Mouse (Mus musculus) cerebellum, postnatal 14 days (tissue): Measurements from ENCODE around the gene Epn2.

Experiments used
- DNase-seq, 2 experiments: peaks; one replicate each; pipeline ENCODE4 v3.0.0; 2021; ENCODE audit warnings: mixed read lengths in 2 of 2

The Epn2 gene

DNA sequence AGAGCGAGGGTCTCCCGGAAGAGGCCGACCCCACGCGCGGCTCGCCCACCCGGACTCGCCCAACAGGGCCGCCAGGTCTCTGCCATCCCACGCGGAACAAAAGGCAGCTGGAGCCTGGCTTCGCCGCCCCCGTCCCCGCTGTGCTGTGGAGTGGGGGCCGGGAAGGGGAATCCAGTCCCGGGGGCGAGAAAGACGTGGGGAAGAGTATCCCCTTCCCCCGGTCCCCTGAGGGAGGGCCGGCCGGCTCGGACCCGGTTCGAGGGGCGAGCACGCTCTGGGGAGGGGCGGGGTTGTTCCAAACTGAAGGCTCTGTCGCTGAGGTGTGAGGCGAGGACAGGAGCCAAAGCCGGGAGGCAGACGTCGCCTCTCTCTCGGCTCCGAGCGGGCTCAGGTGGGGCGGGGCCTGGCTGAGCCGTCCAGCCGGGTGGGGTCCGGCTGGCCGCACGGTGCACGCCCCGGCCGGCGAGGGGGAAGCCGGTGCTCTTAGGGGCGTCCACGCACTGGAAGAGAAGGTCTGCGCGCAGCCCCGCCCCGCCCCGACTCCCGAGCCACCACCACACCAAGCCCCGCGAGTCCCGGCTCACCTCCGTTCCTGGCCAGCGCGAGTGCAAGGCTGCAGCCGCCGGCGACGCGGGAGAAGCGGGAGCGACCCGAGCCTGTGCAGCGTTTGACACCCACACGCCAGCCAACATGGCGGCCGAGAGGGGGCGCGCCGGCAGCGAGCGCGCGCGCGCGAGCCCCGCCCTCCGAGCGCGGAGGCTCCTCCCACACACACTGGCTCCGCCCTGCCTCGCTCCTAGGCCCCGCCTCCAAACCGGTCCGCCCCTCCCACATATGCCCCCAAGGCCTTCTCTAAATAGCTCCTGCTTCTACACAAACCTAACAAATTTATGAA is at the start of gene Epn2:
Epn2 (minus strand) TSS at position 705 of the 895 bp plus-strand sequence.
- peak; percentile 88 to 89 for DNase-seq

- DNase-seq, result no peak
Observed at GRCm38 (mm10) chr11:61626509-61626908, 47.0 kb upstream of the Epn2 start.

DNA sequence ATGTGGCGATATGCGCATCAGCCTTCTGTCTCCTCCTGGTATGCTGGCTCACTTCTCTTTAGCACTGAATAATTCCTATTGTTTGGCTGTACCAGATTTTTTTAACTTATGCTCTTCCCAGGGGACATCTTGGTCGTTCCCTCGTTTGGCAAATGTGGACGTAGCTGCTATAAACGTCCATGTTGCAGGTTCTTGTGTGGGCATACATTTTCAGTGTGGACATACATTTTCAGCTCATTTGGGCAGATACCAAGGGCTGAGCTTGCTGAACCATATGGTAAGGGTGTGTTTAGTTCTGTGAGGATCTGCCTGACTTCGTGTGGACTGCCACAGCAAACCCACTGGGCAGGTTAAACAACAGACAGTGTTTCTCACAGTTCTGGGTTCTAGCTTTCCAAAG is 45.6 kb upstream of the Epn2 start:
- DNase-seq, result no peak

DNA sequence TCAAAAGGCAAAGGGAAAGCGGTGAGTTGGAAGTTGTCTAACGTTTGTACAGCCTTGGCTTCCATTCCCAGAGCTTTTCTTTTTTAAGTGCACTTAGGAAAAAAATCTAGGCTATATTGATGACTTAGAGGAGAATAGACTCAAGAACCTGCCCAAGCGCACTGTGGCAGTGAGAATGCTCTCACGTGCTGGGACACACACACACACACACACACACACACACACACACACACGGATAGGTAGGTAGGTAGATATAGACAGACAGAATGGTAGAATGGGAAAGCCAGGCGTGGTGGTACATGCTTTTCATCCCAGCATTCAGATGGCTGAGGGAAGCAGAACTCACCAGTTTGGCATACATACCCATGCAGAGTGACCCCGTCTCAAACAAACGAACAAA is 41.3 kb upstream of the Epn2 start:
- DNase-seq, result peak in 1 of 2 experiments; percentile 23

DNA sequence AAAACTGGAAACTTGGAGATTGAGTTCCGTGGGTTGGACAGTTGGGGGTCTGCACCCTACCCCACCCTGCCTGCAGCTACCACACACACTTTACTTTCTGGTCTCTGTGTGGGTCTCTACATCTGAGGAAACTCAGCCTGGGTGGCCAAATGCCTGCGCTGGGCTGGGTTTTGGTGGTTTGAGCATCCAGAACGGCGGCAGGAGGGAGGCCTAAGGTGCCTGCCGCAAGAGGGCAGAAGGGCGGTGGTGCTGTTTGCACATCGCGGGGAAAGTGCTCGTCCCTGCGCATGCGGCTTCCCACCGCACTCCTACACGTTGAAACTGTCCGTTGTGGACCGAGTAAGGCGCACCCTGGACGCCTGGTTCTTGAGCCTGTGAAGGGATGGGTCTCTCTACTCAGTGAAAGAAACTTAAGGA is 40.8 kb upstream of the Epn2 start:
- DNase-seq, result peak; percentile 93 to 94

DNA sequence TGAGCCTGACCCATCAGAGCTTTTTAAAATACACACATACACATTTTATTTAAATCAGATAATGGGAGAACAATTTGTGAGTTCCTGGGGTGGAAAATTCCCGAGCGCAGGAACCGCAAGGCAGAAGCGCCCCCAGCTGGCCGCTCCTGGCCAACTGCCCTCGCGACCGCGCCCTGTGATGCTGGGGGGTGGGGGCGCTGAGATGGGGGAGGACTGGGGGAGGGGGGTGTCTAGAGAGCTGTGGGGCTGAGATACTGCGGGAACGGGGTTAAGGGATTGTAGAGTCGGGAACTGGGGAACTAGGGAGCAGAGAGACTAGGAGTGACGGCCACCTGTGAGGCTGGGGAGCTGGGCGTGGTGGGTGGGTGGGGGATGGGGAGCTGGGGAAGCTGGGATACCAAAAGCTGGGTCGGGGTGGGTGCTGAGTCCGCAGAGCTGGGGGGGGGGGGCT is 40.3 kb upstream of the Epn2 start:
- peak; percentile 87 to 90 for DNase-seq

DNA sequence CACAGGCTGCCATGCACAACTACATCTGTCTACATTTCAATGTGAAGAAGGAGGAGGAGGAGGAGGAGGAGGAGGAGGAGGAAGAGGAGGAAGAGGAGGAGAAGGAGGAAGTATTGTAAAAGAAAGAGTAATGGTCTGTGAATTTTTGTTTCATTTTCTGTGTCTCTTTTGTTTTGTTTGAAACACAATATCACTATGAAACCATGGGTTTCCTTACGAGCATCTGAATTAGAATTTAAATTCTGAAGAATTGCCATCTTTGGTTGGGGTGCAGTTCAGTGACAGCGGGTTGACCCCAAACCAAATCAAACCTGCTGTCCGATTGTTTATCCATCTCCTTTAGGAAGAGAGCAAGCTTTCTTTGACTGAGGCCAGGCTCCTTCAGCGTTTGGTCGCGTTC is 39.9 kb upstream of the Epn2 start:
- DNase-seq, result peak in 1 of 2 experiments; percentile 17

DNA sequence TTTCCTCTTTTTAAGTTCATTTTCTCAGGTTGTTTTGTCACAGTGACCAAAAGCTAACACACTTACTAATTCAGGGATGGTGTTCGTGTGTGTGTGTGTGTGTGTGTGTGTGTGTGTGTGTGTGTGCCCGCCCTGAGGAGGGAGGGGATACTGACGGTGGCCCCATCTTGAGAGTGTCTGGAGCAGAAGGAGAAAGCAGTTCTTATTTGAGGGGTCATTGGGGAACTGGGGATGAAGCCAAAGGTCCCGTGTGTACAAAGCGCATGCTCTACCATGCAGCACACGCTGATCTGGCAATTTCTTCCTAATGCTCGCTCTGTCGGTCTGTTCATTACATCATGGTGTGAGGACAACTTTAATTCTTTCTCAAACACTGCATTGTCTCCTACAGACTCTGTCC is 39.1 kb upstream of the Epn2 start:
- peak in 1 of 2 experiments; percentile 13 for DNase-seq

GRCm38 (mm10) chr11:61618131-61618530 is 38.6 kb upstream of the Epn2 start:
- DNase-seq, result no peak

DNA sequence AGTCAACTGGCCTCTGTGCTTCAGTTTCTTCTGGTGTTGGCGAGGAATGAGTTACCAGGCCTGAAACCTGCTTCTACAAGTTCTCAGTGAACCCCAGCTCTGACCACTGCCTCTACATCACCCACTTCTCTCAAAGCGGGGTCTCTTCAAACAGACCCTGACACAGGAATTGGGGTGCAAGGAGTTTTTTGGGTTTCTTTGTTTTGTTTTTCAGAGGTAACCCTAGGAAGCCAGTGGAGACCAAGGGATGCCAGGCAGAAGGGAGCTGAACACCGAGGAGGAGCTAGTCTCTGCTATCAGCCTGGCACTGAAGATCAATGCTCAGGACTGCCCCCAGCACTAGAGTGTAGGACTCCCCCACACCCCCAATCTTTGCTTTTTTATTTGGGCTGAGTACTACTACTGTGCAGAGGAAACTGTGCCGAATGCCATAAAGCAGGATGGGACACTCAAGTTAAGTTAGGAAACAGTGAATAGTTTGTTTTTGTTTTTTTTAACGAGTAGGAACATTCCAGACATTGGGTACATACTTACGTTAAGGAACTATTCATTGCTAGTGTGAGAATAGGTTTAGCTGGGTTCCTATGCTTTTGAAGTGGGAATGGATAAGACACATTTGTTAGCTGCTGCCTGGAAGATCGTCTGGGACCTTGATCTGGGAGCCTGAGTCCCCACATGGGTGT is 37.9 kb upstream of the Epn2 start:
- no peak for DNase-seq

- DNase-seq, result peak in 1 of 2 experiments; percentile 10
Observed at GRCm38 (mm10) chr11:61616523-61617292, 37.2 kb upstream of the Epn2 start.

DNA sequence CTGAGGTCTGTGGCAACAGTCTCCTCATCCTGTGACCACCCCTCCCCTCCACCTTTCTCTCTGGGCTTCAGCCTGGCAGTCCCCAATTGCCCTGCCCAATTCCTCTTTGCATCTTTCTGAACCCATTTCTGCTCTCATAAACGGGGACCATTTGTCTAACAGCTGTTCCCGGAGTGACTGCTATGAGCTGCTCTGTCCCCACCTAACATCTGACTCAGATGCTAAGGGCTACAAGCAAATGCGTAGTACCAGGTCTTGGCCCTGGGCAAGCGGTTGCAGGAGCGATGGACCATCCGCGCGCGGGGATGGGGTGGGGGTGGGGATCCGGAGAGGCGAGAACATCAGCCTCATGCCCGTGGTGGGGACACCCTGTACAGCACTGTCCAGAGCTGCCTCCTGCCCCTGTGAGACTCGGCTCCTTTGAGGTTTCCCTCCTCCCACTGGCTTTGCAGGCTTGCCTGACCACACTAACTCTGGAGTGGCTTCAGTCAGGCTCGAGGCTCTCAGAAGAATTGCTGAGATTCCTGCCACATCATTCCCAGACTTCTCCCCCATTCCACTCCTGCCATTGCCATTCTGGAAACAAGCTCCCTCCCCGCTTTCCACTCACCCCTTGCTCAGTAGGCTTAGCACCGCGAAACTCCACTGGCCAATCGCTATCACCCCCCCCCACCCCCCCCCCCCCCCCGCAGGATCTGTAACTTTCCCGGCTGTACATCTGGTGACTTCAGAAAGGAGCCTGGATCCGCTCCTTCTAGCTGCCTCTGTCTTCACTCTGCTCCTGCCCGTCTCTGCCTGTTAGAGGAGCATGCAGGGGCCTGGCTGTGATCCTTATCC is 36.4 kb upstream of the Epn2 start:
- DNase-seq, result peak; percentile 30 to 33

DNA sequence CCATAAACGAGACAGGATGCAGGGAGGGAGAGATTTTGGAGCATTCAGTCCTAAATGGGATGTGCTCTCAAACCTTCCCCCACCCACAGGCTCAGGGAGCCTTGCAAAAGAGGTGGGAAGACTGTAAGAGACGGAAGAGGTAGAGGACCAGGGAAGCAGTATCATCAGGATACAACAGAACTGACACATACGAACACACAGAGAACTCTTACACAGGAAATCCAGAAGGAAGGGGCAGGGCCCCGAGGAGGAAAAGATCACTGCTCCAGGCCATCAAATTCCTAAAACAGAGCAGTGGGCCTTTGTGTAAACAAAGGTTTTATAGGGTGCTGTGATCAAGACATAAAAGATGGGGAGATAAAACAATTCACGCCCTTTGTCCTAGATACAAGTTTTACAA is 34.9 kb upstream of the Epn2 start:
- DNase-seq, result no peak

DNA sequence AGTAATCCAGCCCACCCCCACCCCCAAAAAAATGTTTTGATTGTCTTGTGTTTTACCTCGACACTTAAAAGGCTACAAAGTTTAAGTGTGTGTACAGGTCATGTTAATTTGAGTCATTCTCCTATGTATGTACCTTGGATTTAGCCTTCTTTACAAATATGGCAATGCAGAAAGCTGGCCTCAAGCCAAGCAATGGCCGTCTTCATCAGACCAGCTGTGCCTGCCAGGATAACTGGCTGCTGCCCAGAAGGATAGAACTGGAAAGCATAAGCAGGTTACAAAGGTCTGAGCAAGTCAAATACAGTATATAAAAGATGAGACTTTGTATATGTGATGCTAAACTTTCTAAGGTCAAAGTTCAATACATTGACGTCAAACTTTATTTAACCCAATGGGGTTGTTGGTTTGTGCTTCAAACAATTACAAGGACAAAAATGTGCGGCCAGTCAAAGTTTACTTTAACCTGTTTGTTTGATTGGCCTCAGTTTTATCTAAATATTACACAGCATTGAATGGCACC is 32.7 kb upstream of the Epn2 start:
- peak in 1 of 2 experiments; percentile 32 for DNase-seq

- DNase-seq, result no peak
Observed at GRCm38 (mm10) chr11:61611197-61611596, 31.7 kb upstream of the Epn2 start.

DNA sequence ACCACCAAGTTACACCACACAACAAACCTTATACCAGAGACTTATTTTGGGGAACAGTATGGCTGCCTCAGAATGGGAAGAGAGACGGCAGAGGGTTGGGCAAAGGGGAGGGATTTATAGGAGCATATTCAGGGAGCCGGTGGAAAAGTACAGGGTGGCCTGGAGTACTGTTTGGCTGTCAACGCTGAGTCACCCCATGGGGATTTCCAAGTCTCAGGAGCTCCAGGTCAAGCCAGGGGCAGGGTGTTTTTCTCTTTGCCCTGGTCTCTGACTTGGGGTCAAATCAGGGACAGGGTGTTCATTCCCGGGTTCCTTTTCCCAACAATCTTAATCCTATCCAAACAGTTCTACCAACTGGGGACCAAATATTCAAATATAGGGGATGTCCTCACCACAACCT is 28.6 kb upstream of the Epn2 start:
- no peak for DNase-seq

- no peak for DNase-seq
Observed at GRCm38 (mm10) chr11:61602705-61603104, 23.2 kb upstream of the Epn2 start.

GRCm38 (mm10) chr11:61601465-61601864 is 22.0 kb upstream of the Epn2 start:
- no peak for DNase-seq

DNA sequence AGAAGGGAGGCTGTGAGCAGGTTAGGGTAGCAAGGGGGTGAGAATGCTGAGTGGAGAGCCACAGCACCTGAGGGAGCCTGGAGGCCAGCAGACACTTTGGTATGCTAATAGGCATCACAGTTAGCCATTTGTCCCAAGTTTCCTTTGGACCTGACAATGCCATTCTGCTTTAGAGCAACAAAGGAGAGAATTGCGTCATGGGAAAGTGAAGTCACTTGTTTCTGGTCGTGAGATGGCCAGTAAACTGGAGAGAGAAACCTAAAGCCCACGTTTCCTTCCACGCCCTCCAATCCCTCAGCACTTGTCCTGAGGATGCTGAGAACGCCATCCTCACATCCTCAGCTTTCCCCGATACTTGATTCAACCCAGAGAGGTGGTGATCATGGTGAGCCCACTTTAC is 18.9 kb upstream of the Epn2 start:
- DNase-seq, result no peak

DNA sequence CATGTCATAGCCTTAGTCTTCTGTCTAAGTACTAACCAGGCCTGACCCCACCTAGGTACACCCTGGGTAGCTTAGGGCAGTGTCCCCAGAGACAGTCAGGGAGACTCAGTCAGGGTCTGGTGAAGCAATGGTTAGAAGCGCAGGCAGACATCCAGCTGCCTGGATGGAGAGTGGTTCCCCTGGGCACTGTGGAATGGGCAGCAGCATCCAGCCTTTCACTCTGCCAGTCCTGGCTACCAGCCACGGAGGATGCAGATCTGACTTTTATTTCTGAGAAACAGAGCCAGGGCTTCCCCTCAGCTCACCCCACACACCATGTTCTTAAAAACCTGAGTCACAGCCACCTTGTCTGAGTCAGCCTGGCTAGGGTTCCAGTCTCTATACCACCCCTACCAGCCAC is 18.0 kb upstream of the Epn2 start:
- peak in 1 of 2 experiments; percentile 37 for DNase-seq

DNA sequence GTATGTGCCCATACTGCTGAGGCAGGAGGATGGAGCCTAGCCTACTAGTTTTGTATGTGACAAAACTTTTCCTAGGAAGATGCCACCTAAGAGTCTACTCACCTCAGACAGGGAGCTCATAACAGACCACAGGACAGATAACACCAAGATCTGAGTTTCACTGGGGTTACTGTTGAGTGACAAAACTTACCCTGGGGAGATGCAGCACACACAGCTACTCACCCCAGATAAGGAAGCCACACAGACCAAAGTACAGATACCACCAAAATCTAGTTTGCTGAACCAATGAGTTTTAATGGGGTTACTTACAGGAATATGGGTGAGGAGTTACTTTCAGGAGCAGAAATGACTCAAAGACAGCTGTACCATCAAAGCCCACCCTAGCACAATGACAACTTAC is 13.6 kb upstream of the Epn2 start:
- no peak for DNase-seq

DNA sequence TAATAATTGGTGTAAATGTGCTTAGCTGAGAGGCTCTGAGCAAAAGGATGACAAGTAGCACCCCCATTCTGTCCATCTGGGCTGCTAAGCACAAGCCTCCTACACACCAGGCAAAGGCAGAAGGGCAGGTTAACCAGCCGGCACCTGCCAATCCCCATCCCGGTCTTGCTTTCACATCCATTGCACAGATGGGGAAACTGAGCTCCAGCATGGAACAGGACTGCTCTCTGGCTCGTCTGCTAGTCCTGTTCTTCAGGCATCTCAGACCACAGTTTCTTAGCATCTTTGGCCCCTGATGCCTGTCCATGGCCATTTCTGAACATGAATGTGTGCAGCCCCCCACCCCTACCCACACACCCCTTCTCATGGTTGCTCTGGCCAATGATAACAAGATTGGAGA is 12.6 kb upstream of the Epn2 start:
- no peak for DNase-seq
